Mouse (Mus musculus): ENCODE results near the gene Misp.

- TF ChIP-seq POLR2A (IDR thresholded peaks at IDR 0.05; ENCODE audit: low read depth, low read length) (no peak), CTCF (conservative IDR thresholded peaks at IDR 0.05; ENCODE audit: insufficient read depth, insufficient read length, low read depth, low read length) (no peak)
Measured at GRCm38 (mm10) chr10:79852107-79852789, 31.5 kb downstream of the Misp start.

Measured in kidney, adult 2 months (tissue).